In genomic region chr15:62421073-62421851, GRCm38 (mm10) we compare ENCODE assay signal across 21 mouse cellular contexts.
DNase-seq lines count a peak whose midpoint lies in the region; ATAC-seq and TF ChIP-seq lines count a peak whose summit lies in the region.
"Had no signal": no experiment of that assay in that cellular context is flagged by ENCODE, and none has a peak within 500 bp of the region (broad histone marks: within the 10 kb centered on the region; RNA-seq: fewer than 3 reads in every experiment).

No protein-coding gene starts in this region.

- no peak for TF ChIP-seq POLR2A in brain, embryonic 14.5 days (IDR thresholded peaks at IDR 0.05; ENCODE audit: borderline replicate concordance, extremely low read depth, insufficient read depth, insufficient read length, poor library complexity, severe bottlenecking)

- 76% methylated on average over 7 of the region's 7 CpGs for WGBS in hindbrain, embryonic 16.5 days
- WGBS in hindbrain, embryonic 12.5 days: 77% methylated on average over 7 of the region's 7 CpGs
- 81% methylated on average over 7 of the region's 7 CpGs for WGBS in midbrain, embryonic 14.5 days
- 91% methylated on average over 7 of the region's 7 CpGs for WGBS in midbrain, embryonic 10.5 days
- WGBS in forebrain, embryonic 14.5 days: 34% methylated on average over 7 of the region's 7 CpGs

- H3K9ac ChIP-seq in hindbrain, embryonic 16.5 days (ENCODE audit: low read depth, low read length): no peak overlapping the region
- no peak overlapping the region for H3K9ac ChIP-seq in hindbrain, embryonic 12.5 days
- H3K9ac ChIP-seq in midbrain, embryonic 14.5 days (replicated peaks; ENCODE audit: low read length): no peak overlapping the region
- no peak overlapping the region for H3K9ac ChIP-seq in forebrain, embryonic 14.5 days (ENCODE audit: low read length)
- H3K9ac ChIP-seq: liver, postnatal 0 days had no signal

- no peak overlapping the region for H3K4me3 ChIP-seq in hindbrain, embryonic 16.5 days (ENCODE audit: low read length)
- no peak overlapping the region for H3K4me3 ChIP-seq in hindbrain, embryonic 12.5 days
- H3K4me3 ChIP-seq in midbrain, embryonic 14.5 days (replicated peaks; ENCODE audit: low read depth, low read length): no peak overlapping the region
- no peak overlapping the region for H3K4me3 ChIP-seq in midbrain, embryonic 10.5 days
- H3K4me3 ChIP-seq in forebrain, embryonic 14.5 days (ENCODE audit: low read depth, low read length): no peak overlapping the region

- H3K27me3 ChIP-seq in hindbrain, embryonic 16.5 days (replicated peaks; ENCODE audit: control insufficient read depth, insufficient read depth, low read length): no peaks in the 10 kb centered on the region
- no peaks in the 10 kb centered on the region for H3K27me3 ChIP-seq in hindbrain, embryonic 12.5 days
- no peaks in the 10 kb centered on the region for H3K27me3 ChIP-seq in midbrain, embryonic 14.5 days (ENCODE audit: control insufficient read depth, insufficient read depth, low read length)
- no peaks in the 10 kb centered on the region for H3K27me3 ChIP-seq in midbrain, embryonic 10.5 days (ENCODE audit: low read depth, poor library complexity, severe bottlenecking)
- no peaks in the 10 kb centered on the region for H3K27me3 ChIP-seq in forebrain, embryonic 14.5 days (replicated peaks; ENCODE audit: control insufficient read depth, insufficient read depth, low read length)
- H3K27me3 ChIP-seq: Patski had no signal

- H3K9me3 ChIP-seq in hindbrain, embryonic 16.5 days (ENCODE audit: control insufficient read depth, low read length): no peaks in the 10 kb centered on the region
- H3K9me3 ChIP-seq in hindbrain, embryonic 12.5 days (replicated peaks): no peaks in the 10 kb centered on the region
- no peaks in the 10 kb centered on the region for H3K9me3 ChIP-seq in midbrain, embryonic 14.5 days (ENCODE audit: control insufficient read depth, low read length)
- H3K9me3 ChIP-seq in midbrain, embryonic 10.5 days (replicated peaks): no peaks in the 10 kb centered on the region
- H3K9me3 ChIP-seq in forebrain, embryonic 14.5 days (replicated peaks; ENCODE audit: control insufficient read depth, low read length): no peaks in the 10 kb centered on the region

- H3K4me2 ChIP-seq in hindbrain, embryonic 16.5 days (ENCODE audit: low read length): no peak overlapping the region
- H3K4me2 ChIP-seq in hindbrain, embryonic 12.5 days (replicated peaks): no peak overlapping the region
- H3K4me2 ChIP-seq in midbrain, embryonic 14.5 days (ENCODE audit: low read length): no peak overlapping the region
- no peak overlapping the region for H3K4me2 ChIP-seq in forebrain, embryonic 14.5 days (ENCODE audit: low read length)
- H3K4me2 ChIP-seq: midbrain, embryonic 11.5 days had no signal

- DNase-seq in midbrain, embryonic 14.5 days: peak; percentile 26
- no peak for DNase-seq in midbrain, embryonic 10.5 days (ENCODE audit: low spot score)
- DNase-seq in brain, embryonic 14.5 days (ENCODE audit: low read depth): peak; percentile 94
- DNase-seq in forebrain, embryonic 14.5 days (ENCODE audit: low spot score): peak; percentile 89
- DNase-seq in lung, postnatal 25 days (ENCODE audit: low spot score): no peak
- DNase-seq in kidney, postnatal 36 days: no peak
- DNase-seq: adrenal gland, postnatal 25 days; cerebellum, adult 9-11 months; gastrocnemius, postnatal 14 days; kidney, adult 9 months; kidney, postnatal 4 days; liver; liver, postnatal 0 days; lung, postnatal 36 days; right cerebral cortex, postnatal 14 days; thymus, postnatal 14 days had no signal

- peak; percentile 60; the same call in 1 of the 2 replicates for ATAC-seq in hindbrain, embryonic 16.5 days
- no peak for ATAC-seq in hindbrain, embryonic 12.5 days (ENCODE audit: low FRiP score)
- no peak for ATAC-seq in midbrain, embryonic 14.5 days (ENCODE audit: low FRiP score, low TSS enrichment)
- peak; percentile 94 for ATAC-seq in forebrain, embryonic 14.5 days
- ATAC-seq: liver, postnatal 0 days; Patski had no signal

- TF ChIP-seq CTCF in brain, embryonic 14.5 days (IDR thresholded peaks at IDR 0.05; ENCODE audit: borderline replicate concordance, extremely low read depth, insufficient read depth, insufficient read length): no peak

- no peak overlapping the region for H3K27ac ChIP-seq in hindbrain, embryonic 16.5 days (ENCODE audit: low read depth, low read length)
- H3K27ac ChIP-seq in hindbrain, embryonic 12.5 days: no peak overlapping the region
- H3K27ac ChIP-seq in midbrain, embryonic 14.5 days (replicated peaks; ENCODE audit: low read depth, low read length): no peak overlapping the region
- no peak overlapping the region for H3K27ac ChIP-seq in midbrain, embryonic 10.5 days (replicated peaks)
- no peak overlapping the region for H3K27ac ChIP-seq in forebrain, embryonic 14.5 days (ENCODE audit: low read depth, low read length)
- H3K27ac ChIP-seq: stomach, postnatal 0 days had no signal

- no peaks in the 10 kb centered on the region for H3K4me1 ChIP-seq in hindbrain, embryonic 16.5 days (ENCODE audit: control insufficient read depth, insufficient read depth, low read depth, low read length)
- no peaks in the 10 kb centered on the region for H3K4me1 ChIP-seq in hindbrain, embryonic 12.5 days
- no peaks in the 10 kb centered on the region for H3K4me1 ChIP-seq in midbrain, embryonic 14.5 days (ENCODE audit: control insufficient read depth, insufficient read depth, low read length)
- no peaks in the 10 kb centered on the region for H3K4me1 ChIP-seq in midbrain, embryonic 10.5 days
- H3K4me1 ChIP-seq in forebrain, embryonic 14.5 days (ENCODE audit: control insufficient read depth, insufficient read depth, low read length): no peaks in the 10 kb centered on the region; the same call in 1 of the 2 replicates

- no peaks in the 10 kb centered on the region for H3K36me3 ChIP-seq in hindbrain, embryonic 16.5 days (ENCODE audit: control insufficient read depth, insufficient read depth, low read length)
- H3K36me3 ChIP-seq in hindbrain, embryonic 12.5 days: no peaks in the 10 kb centered on the region
- H3K36me3 ChIP-seq in midbrain, embryonic 14.5 days (ENCODE audit: control insufficient read depth, insufficient read depth, low read length): no peaks in the 10 kb centered on the region
- H3K36me3 ChIP-seq in midbrain, embryonic 10.5 days: no peaks in the 10 kb centered on the region
- H3K36me3 ChIP-seq in forebrain, embryonic 14.5 days (ENCODE audit: control insufficient read depth, insufficient read depth, low read length): no peaks in the 10 kb centered on the region

Comparison
In these comparisons a context has a peak if more than half of its experiments do, and no peak if none do; other contexts are left out.
1. ATAC-seq: peak in hindbrain, embryonic 16.5 days (single experiment) and forebrain, embryonic 14.5 days (single experiment); none in hindbrain, embryonic 12.5 days (single experiment) and midbrain, embryonic 14.5 days (single experiment).
2. DNase-seq: peak in midbrain, embryonic 14.5 days (single experiment), brain, embryonic 14.5 days (single experiment) and forebrain, embryonic 14.5 days (single experiment); none in midbrain, embryonic 10.5 days (single experiment), lung, postnatal 25 days (single experiment) and kidney, postnatal 36 days (0 of 2).